Mouse (Mus musculus): ENCODE results near the gene Ecd.
"Not testable (repeated sequence)": the region's sequence is repeated elsewhere in the genome, so short reads cannot be mapped to it uniquely, and the experiment has no call there.

Gene Ecd

DNA sequence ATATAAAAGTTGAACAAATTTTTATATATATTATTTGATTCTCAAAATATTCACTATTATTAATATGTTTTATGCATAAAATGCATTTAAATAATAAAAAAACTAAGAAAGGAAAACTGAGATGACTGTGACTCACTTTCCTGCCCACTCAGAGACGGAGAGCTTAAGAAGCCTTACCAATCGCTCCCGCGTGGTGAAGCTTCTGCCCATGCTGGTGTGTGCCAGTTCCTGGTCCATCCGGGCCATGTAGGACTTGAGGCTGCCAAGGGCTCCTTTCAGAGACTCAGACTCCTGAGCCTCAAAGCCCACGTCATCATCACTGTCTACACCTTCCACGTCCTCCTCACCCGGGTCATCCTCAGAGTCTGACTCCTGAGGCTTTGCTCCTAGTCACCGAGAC is 23.7 kb downstream of the Ecd start:
- no peak for DNase-seq

- peak; percentile 27 to 29 for DNase-seq
Measured at GRCm38 (mm10) chr14:20319420-20319819, 28.5 kb downstream of the Ecd start.

DNA sequence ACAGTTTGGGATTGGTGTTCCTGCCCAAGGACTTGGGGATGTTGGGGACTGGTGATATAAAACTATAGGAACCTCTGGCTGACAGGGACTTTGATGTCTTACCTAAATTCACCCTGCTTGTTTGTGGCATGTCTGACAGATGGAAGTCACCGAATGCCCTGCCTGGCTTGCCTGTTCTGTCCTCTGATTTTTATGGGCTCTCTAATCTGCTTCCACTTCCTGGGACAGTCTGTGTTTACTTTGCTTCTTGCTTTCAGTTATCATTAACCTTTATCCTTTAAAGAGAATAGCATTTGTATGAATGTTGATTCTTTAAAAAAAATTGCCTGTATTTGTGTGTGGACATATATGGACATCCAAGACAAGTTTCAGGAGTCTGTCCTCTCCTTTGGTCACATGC is 32.8 kb downstream of the Ecd start:
- no peak for DNase-seq

DNA sequence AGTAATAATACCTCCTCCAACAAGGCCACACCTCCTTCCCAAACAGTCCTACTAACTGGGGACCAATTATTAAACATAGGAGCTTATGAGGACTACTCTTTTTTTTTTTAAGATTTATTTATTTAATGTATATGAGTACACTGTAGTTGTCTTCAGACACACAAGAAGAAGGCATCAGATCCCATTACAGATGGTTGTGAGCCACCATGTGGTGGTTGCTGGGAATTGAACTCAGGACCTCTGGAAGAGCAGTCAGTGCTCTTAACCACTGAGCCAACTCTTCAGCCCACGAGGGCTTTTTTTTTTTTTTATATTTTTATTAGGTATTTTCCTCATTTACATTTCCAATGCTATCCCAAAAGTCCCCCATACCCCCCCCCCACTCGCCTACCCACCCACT is 42.8 kb downstream of the Ecd start:
- DNase-seq = not testable (repeated sequence)

DNA sequence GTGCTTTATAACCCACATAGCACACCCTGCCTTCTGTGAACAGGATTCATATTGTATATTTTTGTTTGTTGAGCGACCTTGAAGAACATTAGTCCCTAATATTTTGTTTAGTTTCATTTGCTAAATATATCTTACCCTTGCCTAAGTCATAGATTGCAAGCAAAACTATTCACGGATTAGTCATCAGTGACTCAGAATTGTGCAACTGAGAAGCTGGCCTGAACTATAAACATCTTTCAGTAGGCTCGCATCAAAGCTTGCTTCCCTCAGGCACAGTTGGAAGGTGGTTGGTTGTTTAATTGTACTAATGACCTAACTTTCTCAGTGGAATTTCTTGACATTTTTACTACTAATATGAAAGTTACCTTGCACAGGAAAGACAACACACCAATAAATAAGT is 49.8 kb downstream of the Ecd start:
- DNase-seq = no peak

DNA sequence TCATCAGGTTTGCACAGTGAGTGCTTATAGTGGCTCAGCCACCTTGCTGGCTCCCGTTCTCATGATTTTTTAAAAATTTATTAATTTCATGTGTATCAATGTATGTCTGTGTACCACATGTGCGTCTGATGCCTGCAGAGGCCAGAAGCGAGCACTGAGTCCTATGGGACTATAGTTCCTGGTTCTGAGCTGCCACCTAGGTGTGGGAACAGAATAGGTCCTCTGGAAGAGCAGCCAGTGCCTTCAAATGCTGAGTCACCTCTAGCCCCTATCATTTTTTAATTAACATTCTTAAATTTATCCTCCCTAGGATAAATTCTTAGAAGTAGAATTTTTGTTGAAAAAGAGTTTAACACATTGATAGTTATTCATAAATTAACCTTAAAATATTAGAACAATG is 50.3 kb downstream of the Ecd start:
- no peak for DNase-seq

- DNase-seq = no peak
Measured at GRCm38 (mm10) chr14:20294947-20295346, 53.0 kb downstream of the Ecd start.

DNA sequence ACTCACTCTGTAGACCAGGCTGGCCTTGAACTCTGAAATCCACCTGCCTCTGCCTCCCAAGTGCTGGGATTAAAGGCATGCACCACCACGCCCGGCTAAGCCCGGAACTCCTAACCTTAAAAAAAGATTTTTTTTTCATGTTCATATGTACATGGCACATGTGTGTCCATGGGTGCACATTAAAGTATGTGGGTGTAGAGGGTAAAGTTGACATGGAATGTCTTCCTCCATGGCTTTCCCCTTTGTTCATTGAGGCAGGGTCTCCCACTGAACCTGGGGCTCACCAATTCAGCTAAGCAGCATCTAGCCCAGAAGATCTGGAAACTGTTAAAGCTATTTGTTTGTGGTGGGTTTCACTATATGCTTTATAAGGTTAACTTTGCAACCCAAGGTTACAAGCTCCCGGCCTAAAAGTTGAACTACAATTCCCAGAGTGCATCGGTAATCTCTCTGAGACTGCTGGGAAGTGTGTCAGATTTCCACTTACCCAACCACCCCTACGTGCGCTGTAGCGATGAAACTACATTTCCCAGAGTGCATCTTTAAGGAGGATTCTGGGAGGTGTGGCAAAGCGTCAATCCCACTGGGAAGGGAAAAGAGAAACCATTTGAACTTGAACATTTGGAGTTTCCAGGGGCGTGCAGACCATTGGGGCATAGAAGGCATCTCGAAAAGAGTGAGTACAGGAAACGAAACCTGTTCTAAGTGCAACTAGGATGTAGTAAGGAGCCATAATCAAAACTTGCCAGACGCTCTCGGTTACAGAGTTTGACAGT is 53.6 kb downstream of the Ecd start, which contains the start of gene Nudt13:
Gene Nudt13 (plus strand): TSS at position 581 of the 776 bp plus-strand sequence.
- peak; percentile 80 for DNase-seq

DNA sequence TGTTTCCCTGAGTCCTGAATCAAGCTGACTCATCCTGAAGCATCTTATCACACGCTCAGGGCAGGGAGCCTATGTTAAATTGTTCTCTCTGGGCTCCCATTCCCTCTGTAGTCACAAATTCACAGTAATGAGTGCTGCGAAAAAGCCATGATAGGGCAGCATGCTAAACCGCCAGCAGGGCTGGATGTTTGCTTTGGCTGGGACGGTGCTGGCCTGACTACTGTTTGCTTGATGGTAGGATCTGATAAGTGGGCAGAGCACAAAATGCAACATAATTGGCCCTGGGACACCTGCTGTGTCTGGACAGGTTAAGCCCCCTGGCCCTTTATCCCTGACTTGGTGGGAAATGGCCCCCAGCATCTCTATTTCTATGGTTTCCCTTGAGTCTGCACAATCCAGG is 56.5 kb downstream of the Ecd start:
- no peak for DNase-seq

Measured in cerebellum, postnatal 36 days (tissue).